Mouse (Mus musculus) thymus, postnatal 0 days (tissue): ENCODE data around the gene Cdh15. TPM values are rescaled to one million over a fixed set of nuclear protein-coding genes. Genes with fewer than 3 reads are reported as not detected.
A peak's percentile ranks its signal among the peaks of the same experiment; 100 is the strongest.

ENCODE experiments used
- DNase-seq: peaks from one replicate; pipeline ENCODE4 v3.0.0-alpha.2; 2015; ENCODE audit warnings: low spot score
- polyA plus RNA-seq: library from polyadenylated mRNA; unstranded; fragments of >200 nt; fragmentation: Nextera tagmentation; extraction: Ambion mirVana; gene quantifications from 2 replicates; pipeline ENCODE4 v1.2.1, GENCODE M21; 2015

Gene Cdh15
- polyA plus RNA-seq, result 0.21 and 0.36 TPM in 2 replicates

DNA sequence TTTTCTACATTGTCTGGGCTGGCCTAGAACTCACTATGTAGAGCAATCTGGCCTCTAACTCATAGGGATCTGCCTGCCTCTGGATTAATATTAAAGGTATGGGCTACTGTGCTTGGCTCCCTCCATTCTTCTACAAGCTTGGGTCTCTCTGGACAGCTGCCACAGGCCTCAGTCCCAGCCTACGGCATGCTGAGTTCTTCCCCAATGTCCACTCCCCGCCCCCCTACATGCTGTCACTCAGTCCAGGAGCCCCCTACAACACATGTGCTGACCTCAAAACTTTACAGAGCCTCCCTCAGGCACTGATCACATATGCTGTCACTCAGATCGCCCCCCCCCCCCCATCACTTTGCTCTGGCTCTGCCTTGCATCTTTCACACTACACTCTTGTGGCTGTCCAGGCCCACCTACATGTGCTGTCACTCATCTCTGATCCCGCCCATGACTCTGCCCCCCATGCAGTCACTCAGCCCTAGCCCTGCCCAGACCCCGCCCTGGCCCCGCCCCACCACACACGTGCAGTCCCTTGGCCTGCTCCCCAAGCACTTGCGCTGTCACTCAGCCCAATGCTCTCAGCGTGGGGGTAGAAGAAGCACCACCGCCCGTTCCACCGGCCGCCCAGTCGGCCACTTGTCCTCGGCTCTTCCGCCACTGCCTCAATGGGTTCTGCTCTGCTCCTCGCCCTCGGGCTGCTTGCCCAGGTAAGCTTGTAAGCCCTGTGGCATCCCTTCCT lies at the start of gene Cdh15:
Cdh15 (plus strand) TSS at position 138 of the 733 bp plus-strand sequence.
- peak; percentile 82 for DNase-seq

DNA sequence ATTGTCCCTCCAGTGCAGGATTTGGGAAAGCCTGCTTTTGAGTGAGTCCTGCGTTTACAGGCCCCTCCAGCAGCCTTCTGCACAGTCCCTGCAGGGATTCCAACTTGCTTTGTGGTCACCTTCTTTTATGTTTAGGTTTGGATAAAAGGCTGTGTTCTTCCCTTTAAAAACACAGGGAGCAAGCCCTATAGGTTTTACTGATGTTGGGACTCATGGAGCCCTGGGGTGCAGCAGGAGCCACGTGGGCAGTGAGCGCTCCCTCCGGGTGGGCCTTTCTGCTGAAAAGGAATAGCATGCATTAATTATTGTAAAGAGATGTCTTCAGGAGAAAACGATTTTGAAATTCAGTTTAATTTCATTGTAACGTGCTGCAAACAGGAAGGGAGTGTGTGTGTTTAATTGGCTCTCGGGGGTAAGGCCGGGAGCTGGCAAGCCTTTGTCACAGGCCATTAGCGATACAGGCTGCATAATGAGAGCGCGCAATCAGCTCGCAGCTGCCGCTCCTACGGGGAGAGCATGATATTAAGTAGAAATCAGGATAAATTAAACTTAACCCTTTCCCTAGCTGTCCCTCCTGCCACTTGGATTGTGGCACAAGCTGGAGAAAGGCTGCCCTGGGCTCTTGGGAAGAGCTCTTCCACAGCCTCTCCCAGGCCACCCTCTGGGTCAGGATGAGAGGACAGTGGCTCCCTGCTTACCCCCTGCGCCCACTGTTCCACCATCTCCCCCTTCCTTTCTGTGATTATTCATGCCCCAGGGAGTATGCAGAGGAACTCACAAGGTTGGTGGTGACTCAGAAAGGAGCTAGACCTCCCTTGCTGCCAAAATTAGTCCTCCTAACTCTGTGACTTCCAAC lies 43.6 kb upstream of the Cdh15 start:
- no peak for DNase-seq

DNA sequence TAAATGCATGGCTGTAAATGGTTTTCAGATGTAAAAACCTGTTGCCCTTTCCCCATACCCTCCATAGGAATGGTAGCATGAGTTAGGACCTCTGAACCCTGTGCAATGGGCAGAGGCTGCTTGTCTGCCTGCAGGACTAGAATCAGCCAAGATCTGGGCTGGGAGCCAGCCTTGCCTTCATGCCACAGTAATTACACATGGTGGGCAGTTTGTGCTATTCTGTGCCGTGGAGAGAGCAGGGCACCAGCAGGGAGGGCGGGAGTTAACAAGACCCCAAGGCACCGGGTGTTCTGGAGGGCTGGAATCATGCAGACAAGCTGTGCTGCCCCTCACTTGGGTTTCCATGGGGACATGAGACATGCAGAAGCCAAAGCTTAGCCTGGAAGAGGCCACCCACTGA lies 42.4 kb upstream of the Cdh15 start:
- DNase-seq, result no peak

DNA sequence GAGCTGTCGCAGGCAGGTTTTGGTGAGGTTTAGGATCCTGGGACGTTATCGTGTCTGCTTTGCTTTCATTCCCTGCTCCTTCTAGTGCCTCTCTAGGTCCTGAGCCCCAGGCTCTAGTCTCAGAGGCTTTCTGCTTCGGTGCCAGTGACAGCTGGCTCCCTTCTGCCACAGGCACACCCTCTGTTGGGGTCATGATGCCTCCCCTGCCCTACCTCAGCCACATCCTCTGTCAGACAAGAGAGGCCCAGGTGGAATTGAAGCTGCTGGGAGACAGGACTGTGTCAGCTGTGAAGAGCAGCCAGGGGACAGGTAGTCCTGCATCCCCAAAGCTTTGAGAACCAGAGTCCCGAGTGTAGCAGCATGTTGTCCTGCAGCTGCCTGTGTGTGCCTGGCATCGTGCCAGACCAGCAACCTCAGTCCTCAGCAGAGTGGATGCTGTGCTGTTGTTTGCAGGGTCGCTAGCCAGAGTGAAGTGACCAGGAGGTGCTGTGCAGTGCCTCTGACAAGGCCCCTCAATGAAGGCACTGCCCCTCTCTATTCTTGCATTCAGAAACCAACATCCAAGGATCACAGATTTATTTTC lies 40.7 kb upstream of the Cdh15 start:
- DNase-seq, result peak; percentile 77

DNA sequence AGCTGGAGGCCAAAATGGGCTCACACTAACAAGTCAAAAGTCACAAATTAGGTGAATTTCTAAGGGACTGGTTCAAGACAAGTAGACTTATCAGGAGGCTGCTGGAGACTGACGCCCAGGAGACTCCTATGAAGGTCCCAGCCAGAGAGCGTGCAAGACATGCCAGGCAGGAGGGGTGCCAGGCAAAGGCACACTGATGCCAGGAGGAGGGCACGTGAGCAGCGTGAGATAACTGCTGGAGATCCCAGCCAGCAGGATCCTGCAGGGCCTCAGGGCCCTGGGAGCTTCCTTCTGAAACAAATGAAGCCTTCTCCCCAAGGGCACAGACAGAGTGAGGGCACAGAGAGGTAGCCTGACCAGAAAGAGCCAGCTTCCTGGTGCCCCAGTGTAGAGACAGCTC lies 39.9 kb upstream of the Cdh15 start:
- DNase-seq, result no peak

DNA sequence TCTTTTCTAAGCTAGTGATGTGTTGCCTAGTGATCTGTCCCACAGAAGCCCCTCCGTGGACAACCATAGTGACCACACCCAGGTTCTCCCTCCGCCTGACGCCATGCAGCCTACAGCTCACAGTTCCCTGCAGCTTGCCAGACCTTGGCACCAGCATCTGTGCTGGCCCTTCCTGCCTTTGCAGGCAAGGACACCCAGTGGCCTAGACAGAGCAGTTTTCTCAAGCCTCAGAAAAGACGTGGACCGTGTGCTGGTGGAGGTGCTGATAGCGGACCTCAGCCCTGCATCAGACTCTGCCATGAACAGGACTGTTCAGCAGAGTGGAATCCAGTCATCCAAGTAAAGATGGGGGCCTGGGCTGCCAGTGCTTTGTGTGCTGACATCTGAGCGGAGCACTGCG lies 37.4 kb upstream of the Cdh15 start:
- no peak for DNase-seq

DNA sequence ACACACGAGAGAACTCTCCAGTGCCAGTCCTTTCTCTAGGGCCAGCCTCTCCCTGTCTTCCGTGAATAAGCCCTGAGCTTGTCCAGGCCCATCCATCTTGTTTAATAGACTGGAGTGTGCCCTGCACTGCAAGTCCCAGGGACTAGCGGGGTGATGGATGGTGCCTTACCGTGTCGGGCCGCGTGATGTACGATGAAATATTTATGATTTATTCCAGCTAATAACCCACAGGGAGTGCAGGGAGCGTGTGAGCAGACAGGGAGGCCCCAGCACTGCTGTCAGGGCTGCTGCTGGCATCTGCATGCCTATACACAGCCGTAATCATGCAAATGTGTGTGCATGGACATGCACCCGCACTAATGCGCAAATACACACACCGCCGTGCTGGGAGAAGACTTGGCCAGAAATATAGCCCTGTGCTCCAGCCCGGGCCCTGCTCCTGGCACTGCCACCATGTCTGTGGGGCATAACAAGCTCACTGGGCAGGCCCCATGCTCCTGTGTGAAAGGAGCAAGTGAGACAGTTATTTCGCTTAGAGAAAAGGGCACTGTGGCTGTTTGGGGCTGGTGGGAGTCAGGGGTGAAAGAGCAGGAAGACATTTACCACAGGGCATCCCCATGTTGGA lies 35.8 kb upstream of the Cdh15 start:
- no peak for DNase-seq

DNA sequence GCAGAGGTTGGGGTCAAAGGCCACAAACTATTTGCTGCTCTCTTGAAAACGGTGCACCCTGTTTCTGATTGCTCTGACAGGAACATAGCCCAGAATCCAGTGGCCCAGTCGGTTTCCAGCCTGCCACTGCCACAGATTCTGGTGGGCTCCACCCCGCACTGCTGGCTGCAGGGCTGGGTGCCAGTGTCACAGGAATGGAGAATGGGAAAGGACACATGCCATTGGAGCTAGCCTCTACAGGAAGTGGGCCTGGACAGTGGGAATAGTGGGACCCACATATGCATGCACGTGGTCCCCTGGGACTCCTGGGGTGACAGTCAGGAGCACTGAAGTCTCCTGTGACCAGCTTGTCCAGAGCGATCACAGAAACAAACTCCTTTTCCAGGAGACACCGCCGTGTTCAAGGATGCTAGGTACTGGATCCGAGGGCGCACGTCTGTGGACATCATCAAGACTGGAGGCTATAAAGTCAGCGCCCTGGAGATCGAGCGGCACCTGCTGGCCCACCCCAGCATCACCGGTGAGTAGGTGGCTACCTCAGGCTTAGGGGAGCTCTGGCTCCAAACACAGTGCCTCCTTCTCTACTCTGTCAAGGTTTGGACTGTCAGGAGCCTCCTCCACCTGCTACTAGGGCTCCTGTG lies 35.0 kb upstream of the Cdh15 start:
- DNase-seq, result no peak

DNA sequence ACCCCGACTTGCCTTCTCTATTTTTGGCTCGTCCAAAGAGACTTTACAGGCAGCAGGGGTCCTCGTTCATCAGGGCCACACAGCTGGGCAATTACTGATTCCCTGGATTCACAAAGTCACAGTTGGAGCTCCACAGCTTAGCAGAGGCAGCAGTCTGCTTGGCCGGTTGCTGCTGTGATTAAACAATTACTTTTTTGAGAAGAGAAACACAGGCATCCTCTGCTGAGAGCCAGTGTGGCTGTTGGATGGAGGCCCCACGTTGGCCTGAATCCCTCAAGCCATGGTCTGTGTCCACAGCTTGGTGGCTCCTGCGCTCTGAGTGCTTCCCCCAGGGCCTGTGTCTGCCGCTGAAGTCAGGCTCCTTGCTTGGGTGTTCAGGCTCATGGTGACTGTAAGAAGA lies 33.2 kb upstream of the Cdh15 start:
- DNase-seq, result no peak

DNA sequence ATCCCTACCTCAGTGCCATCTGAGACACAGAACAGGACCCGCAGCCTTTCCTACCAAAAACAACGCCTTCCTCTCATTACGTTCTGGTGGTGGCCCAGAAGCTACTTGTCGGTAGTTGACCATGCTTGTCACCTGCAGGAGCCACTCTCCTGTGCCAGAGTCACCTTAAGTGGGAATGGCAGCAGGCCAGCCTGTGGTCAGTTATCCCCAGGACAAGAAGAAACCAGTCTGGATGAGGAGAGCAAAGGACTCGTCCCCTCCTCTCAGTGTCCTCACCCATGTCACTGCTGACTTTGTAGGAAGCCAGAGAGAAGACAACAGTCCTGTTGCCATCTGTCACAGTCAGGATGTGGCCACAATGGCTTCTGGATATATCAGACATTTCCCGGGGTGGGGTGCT lies 30.8 kb upstream of the Cdh15 start:
- no peak for DNase-seq

DNA sequence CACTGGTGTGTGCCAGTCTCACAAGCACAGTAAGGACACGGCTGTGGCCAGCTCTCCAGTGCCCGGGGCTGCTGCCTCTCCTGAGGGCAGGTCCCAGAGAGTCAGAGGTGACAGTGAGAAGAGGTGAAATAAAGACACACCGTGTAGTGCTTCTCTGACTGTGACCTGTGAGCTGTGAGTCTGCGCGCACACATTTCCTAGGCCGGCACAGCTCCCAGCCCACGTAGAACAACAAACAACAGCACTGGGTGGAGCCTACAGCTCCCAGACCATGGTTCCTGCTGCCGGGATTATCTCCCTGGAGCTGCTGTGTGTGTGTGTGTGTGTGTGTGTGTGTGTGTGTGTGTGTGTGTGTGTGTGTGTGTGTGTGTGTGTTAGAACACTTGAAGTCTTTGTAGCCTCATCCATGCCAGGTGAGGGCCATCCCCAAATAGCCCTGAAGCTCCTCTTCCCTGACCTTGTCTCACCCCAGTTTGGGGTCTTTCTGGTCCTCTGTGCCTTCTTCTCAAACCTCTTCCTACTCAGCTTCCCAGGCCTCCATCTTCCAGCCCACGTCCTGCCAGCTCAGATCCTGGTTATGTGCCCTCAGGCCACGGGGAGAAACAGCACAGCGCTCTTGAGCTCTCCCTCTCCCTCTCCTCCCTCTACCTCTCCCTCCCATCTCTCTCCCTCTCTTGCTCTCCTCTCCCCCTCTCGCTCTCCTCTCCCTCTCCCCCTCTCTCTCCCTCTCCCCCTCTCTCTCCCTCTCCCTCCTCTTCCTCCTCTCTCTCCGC lies 29.9 kb upstream of the Cdh15 start:
- no peak for DNase-seq

DNA sequence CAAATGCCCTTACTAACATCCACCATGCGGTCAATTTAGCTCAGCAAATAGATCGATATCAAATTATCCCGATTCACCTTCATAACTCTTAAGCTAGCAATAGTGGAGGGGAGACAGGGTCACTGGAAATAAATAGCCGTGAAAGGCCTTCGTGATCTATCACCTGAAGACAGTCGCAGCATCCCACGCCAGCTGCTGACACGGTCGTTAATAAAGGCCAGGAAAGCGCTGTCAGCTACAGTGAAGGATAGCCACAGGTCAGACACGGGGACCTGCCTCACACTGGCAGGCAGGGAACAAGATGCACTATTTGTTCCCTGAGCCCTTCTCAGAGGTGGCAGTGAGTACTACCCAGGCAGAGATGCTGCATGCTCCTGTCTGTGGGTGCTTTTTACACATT lies 28.0 kb upstream of the Cdh15 start:
- no peak for DNase-seq

DNA sequence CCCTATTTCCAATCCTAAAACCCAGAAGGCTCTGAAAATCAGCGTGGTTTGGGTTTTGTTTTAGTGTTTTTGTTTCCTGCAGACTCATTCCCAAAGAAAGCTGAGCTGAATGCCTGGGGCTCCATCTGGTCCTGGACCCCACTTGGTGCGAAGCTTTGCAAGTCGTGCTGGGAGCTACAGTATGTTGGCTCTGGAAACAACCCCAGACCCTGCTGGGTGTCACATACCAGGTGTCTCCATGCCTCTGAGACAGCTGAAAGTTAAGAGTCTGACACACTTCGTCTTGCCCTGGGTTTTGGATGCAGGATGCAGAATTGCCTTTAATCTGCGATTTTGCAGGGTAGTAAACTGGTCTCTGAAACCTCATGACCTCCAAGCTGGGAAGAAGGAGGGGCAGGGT lies 23.2 kb upstream of the Cdh15 start:
- DNase-seq, result peak; percentile 30

DNA sequence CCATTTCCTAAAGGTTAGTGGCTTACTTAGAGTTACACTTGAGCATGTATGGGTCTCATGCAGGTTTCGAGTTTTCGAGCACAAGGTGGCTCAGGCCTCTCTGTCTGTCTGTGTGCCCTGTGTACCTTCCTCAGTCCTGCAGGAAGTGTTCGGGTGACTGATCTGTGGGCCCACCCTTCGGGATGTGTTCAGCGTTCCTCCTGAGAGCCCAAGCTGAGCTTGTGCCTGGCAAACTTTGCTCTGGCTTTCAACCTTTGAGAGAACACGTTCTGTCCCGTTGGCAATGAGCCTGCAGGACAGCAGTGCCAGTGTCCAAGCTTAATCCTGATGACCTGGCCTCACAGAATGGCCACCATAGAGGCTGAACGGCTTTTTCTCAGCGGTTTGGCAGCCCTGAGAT lies 22.8 kb upstream of the Cdh15 start:
- no peak for DNase-seq

DNA sequence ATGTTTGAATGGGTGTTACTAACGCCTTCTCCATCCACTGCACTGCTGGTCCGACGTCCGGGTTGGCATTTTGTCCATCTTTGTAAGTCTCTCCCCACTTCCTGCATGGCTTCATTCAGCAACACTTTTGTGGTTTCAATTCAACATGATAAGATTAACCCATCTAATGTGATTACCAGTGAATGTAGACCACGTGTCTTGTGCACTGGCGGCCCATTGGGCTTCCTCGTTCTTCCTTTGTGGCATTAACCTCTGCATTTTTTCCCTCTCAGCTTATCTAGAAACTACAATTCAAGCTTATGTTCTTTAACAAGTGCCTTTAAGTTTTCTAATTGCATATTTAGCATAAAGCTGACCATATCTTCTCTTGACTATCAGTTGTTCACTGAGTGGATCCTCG lies 22.4 kb upstream of the Cdh15 start:
- no peak for DNase-seq

DNA sequence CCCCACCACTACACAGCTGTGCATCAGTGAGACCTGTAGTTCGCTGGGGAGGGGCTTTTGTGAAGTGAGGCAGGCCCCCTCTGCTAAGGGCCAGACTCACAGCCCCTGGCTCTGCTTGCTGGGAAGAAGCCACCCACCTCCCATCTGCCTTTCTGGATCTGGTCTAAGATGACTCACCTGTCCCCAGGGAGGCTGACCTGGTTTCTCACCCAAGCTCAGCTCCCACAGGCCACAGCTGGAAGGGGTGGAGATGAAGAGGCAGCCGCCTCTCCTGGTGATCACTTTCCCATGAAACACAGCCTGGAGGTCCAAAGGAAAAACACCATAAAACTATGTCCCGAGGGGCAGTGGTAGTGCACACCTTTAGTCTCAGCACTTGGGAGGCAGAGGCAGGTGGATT lies 18.4 kb upstream of the Cdh15 start:
- no peak for DNase-seq

DNA sequence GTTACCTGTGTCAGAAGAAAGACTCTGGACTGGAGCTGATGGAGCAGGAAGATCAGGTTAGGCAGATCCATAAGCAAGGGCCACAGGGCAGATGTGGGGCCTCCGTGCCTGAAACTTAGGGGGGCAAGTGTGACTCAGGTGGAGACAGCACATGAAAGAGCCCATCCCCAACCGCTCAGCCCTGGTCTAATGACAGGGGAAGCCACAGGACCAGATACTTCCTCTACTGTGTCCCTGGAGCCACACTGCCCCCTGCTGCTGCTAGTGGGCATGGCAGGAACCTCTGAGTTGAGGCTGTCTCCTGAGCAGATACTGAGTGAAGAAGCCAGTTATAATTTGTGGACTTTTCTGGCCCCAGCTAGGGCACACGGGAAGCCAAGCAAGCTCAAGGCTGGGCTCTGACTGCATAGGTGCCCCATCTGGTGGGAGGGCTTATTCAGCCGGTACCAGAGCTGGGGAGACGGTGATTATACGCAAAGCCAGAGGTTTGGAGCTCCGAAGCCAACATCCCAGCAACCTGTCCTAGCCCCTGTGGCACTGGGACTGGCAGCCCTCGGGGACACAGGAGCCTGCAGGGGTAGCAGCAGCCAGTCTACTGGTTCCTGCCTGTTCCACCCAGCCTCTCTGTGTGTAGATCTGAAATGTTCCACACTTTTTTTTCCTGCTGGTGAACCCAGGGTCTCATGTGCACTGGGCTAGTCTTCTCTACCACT lies 17.3 kb upstream of the Cdh15 start:
- peak; percentile 93 for DNase-seq

DNA sequence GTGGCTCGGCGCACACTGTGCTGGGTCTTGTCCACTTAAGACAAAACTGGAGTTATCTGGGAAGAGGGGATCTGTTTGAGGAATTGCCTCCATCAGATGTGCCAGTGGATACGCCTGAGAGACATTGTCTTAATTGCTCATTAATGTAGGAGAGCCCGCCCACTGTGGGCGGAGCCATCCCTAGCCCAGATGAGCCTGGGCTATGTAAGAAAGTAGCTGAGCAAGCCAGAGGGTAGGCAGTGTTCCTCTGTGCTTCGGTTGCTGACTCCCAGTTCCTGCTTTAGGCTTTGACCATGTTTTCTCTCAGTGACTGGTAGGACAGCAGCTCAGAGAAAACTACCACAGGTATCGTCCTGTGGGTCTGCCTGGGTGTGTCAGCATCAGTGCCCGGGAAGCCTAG lies 13.3 kb upstream of the Cdh15 start:
- no peak for DNase-seq

DNA sequence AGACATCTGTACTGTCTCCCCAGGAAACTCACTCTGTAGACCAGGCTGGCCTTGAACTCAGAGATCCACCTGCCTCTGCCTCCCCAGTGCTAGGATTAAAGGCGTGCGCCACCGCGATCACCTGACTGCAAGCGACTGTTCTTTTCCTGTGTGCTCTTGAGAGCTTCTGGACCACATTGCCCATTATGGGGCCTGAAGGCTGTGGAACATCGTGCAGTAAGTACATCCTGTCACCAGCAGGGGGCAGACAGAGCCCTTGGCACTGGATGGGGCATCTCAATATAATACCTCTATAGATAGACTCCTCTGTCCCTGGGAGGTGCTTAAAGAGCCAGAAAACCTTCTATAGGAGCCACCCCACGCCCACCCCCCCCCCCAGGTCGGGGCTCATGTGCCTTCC lies 12.8 kb upstream of the Cdh15 start:
- peak; percentile 85 for DNase-seq

DNA sequence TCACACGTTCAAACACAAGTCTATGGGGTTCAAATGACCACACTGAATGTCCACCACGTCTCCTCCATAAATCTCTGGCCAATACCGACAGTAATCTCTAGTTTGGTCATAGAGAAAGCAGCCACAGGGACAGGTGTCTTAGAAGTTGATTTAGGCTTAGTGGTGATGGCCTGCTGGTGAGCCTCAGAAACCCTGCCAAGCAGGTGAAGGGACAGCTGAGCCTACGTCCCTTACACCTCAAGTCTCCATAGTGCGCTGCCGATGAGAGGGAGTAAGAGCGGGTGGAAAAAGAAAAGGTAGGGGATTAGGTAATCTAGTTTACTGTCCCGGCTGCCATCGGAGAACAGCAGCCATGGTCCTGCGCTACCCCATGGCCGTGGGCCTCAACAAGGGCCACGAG lies 11.6 kb upstream of the Cdh15 start:
- no peak for DNase-seq
